Comparison of ENCODE assay signal across 14 mouse cellular contexts in genomic region chr1:84449566-84450278, GRCm38 (mm10).
DNase-seq lines count a peak whose midpoint lies in the region; TF ChIP-seq lines count a peak whose summit lies in the region.
"Had no signal": no experiment of that assay in that cellular context is flagged by ENCODE, and none has a peak within 500 bp of the region (broad histone marks: within the 10 kb centered on the region; RNA-seq: fewer than 3 reads in every experiment).

No protein-coding gene starts in this region.

- intact Hi-C loops in heart, postnatal 14 days (cut with DNase I): no loop called here

- peak; percentile 95 for DNase-seq in heart, adult 11 months
- no peak for DNase-seq in heart, embryonic 10.5 days (ENCODE audit: low spot score)
- peak; percentile 6 for DNase-seq in retina, adult 2 months (ENCODE audit: low read depth, low spot score)
- DNase-seq in retina, embryonic 14.5 days (ENCODE audit: low spot score): no peak
- peak; percentile 18 to 20 for DNase-seq in heart, postnatal 14 days
- no peak for DNase-seq in frontal cortex, adult 2 months (ENCODE audit: extremely low spot score in 1 of 2, low spot score in 1 of 2)
- DNase-seq in layer of hippocampus, adult 18-20 months (ENCODE audit: low spot score in 2 of 2): no peak
- DNase-seq: cerebellum, adult 11 months; layer of hippocampus, adult 9-11 months; liver, embryonic 13.5 days; right cerebral cortex, postnatal 25 days; thymus, adult 18-20 months had no signal

- no peaks in the 10 kb centered on the region for H3K27me3 ChIP-seq in heart, embryonic 10.5 days (ENCODE audit: insufficient read depth, poor library complexity, severe bottlenecking)
- H3K27me3 ChIP-seq: liver, embryonic 13.5 days had no signal

- no peak overlapping the region for H3K4me3 ChIP-seq in heart, embryonic 10.5 days
- H3K4me3 ChIP-seq in embryonic fibroblast, embryonic 13.5 days (ENCODE audit: insufficient read depth, low read length): no peak overlapping the region
- H3K4me3 ChIP-seq: liver, embryonic 13.5 days had no signal

- H3K36me3 ChIP-seq in heart, embryonic 10.5 days: no peaks in the 10 kb centered on the region
- H3K36me3 ChIP-seq: liver, embryonic 13.5 days had no signal

- H3K27ac ChIP-seq in heart, embryonic 10.5 days: no peak overlapping the region
- peak overlapping the region; percentile 29 for H3K27ac ChIP-seq in embryonic fibroblast, embryonic 13.5 days (ENCODE audit: insufficient read depth, low read length)
- H3K27ac ChIP-seq: kidney, postnatal 0 days; liver, embryonic 13.5 days had no signal

- H3K9me3 ChIP-seq in heart, embryonic 10.5 days: no peaks in the 10 kb centered on the region
- H3K9me3 ChIP-seq: liver, embryonic 13.5 days had no signal

- no peak for TF ChIP-seq POLR2A in embryonic fibroblast, embryonic 13.5 days (IDR thresholded peaks at IDR 0.05; ENCODE audit: low read depth, low read length)

- 83% methylated on average over 10 of the region's 10 CpGs for WGBS in heart, embryonic 10.5 days

- no peak for TF ChIP-seq CTCF in embryonic fibroblast, embryonic 13.5 days (IDR thresholded peaks at IDR 0.05; ENCODE audit: borderline replicate concordance, insufficient read depth, low read length)

- H3K4me1 ChIP-seq in heart, embryonic 10.5 days: no peaks in the 10 kb centered on the region
- H3K4me1 ChIP-seq in embryonic fibroblast, embryonic 13.5 days (ENCODE audit: control insufficient read depth, insufficient read depth, low read length): no peaks in the 10 kb centered on the region
- H3K4me1 ChIP-seq: liver, embryonic 13.5 days had no signal

Comparison
In these comparisons a context has a peak if more than half of its experiments do, and no peak if none do; other contexts are left out.
1. DNase-seq: peak in heart, adult 11 months (single experiment), retina, adult 2 months (single experiment) and heart, postnatal 14 days (2 of 2); none in heart, embryonic 10.5 days (single experiment), retina, embryonic 14.5 days (single experiment), frontal cortex, adult 2 months (0 of 2) and layer of hippocampus, adult 18-20 months (0 of 2).